Mouse (Mus musculus): ENCODE measurements around the gene Reep3. TPM values are rescaled to one million over a fixed set of nuclear protein-coding genes. Genes with fewer than 3 reads are reported as not detected.

The Reep3 gene
- polyA plus RNA-seq, 1 experiment from 2014 or later = 54.0 TPM

GRCm38 (mm10) chr10:67055867-67056856 lies 40.6 kb downstream of the Reep3 start:
- H3K27me3 ChIP-seq = no peaks in the 10 kb centered on the region
- H3K4me1 ChIP-seq = peaks cover 16% of the 10 kb centered on the region
- ATAC-seq (ENCODE audit: low FRiP score) = no peak
- no peaks in the 10 kb centered on the region for H3K9me3 ChIP-seq (replicated peaks)
- WGBS = 61% methylated on average over 17 of the region's 17 CpGs
- no peak overlapping the region for H3K4me3 ChIP-seq
- no peaks in the 10 kb centered on the region for H3K36me3 ChIP-seq
- no peak overlapping the region for H3K9ac ChIP-seq
- no peak overlapping the region for H3K4me2 ChIP-seq (replicated peaks)
- H3K27ac ChIP-seq = peak overlapping the region; percentile 24; the same call in 1 of the 2 replicates

GRCm38 (mm10) chr10:67053475-67053874 lies 43.3 kb downstream of the Reep3 start:
- H3K4me3 ChIP-seq = no peak overlapping the region
- H3K4me1 ChIP-seq = peaks cover 17% of the 10 kb centered on the region
- WGBS = 26% methylated on average over 9 of the region's 9 CpGs
- H3K27ac ChIP-seq = peak overlapping the region; percentile 8; the same call in 1 of the 2 replicates
- H3K36me3 ChIP-seq = no peaks in the 10 kb centered on the region
- no peaks in the 10 kb centered on the region for H3K9me3 ChIP-seq (replicated peaks)
- peak; percentile 36; the same call in 1 of the 2 replicates for ATAC-seq (ENCODE audit: low FRiP score)
- no peak overlapping the region for H3K4me2 ChIP-seq (replicated peaks)
- H3K9ac ChIP-seq = no peak overlapping the region
- H3K27me3 ChIP-seq = no peaks in the 10 kb centered on the region

GRCm38 (mm10) chr10:67052429-67052828 lies 44.3 kb downstream of the Reep3 start:
- Histone ChIP-seq H3K4me1 (peaks cover 16% of the 10 kb centered on the region), H3K9me3 (replicated peaks) (no peaks in the 10 kb centered on the region)
- no peak for ATAC-seq (ENCODE audit: low FRiP score)

GRCm38 (mm10) chr10:67051466-67051865 lies 45.3 kb downstream of the Reep3 start:
- no peaks in the 10 kb centered on the region for H3K36me3 ChIP-seq
- H3K9me3 ChIP-seq (replicated peaks) = no peaks in the 10 kb centered on the region
- peaks cover 16% of the 10 kb centered on the region for H3K4me1 ChIP-seq
- H3K27ac ChIP-seq = no peak overlapping the region
- H3K27me3 ChIP-seq = no peaks in the 10 kb centered on the region
- no peak overlapping the region for H3K4me3 ChIP-seq
- no peak for ATAC-seq (ENCODE audit: low FRiP score)
- no peak overlapping the region for H3K9ac ChIP-seq
- H3K4me2 ChIP-seq (replicated peaks) = no peak overlapping the region
- WGBS = 68% methylated on average over 5 of the region's 5 CpGs

More at GRCm38 (mm10) chr10:67052429-67052828, 44.3 kb downstream of the Reep3 start:
- H3K4me2 ChIP-seq (replicated peaks) = no peak overlapping the region
- H3K27me3 ChIP-seq = no peaks in the 10 kb centered on the region
- H3K36me3 ChIP-seq = no peaks in the 10 kb centered on the region
- H3K27ac ChIP-seq = no peak overlapping the region
- no peak overlapping the region for H3K9ac ChIP-seq
- WGBS = 85% methylated on average over 9 of the region's 9 CpGs
- H3K4me3 ChIP-seq = no peak overlapping the region

- Histone ChIP-seq H3K9ac (no peak overlapping the region), H3K9me3 (replicated peaks) (no peaks in the 10 kb centered on the region), H3K27me3 (no peaks in the 10 kb centered on the region), H3K36me3 (no peaks in the 10 kb centered on the region), H3K4me3 (no peak overlapping the region), H3K4me1 (peaks cover 14% of the 10 kb centered on the region), H3K27ac (no peak overlapping the region), H3K4me2 (replicated peaks) (no peak overlapping the region)
- 67% methylated on average over 7 of the region's 7 CpGs for WGBS
- no peak for ATAC-seq (ENCODE audit: low FRiP score)
These were observed 46.0 kb downstream of the Reep3 start for GRCm38 (mm10) chr10:67050766-67051165.

GRCm38 (mm10) chr10:67049621-67050020 lies 47.1 kb downstream of the Reep3 start:
- no peak for ATAC-seq (ENCODE audit: low FRiP score)
- no peak overlapping the region for H3K9ac ChIP-seq
- no peak overlapping the region for H3K4me2 ChIP-seq (replicated peaks)
- H3K36me3 ChIP-seq = no peaks in the 10 kb centered on the region
- H3K27ac ChIP-seq = no peak overlapping the region
- H3K9me3 ChIP-seq (replicated peaks) = no peaks in the 10 kb centered on the region
- H3K4me1 ChIP-seq = peaks cover 20% of the 10 kb centered on the region
- 89% methylated on average over 7 of the region's 7 CpGs for WGBS
- no peak overlapping the region for H3K4me3 ChIP-seq
- no peaks in the 10 kb centered on the region for H3K27me3 ChIP-seq

GRCm38 (mm10) chr10:67048871-67049615 lies 47.7 kb downstream of the Reep3 start:
- WGBS = 93% methylated on average over 13 of the region's 13 CpGs
- H3K9me3 ChIP-seq (replicated peaks) = no peaks in the 10 kb centered on the region
- no peak overlapping the region for H3K4me3 ChIP-seq
- H3K27ac ChIP-seq = no peak overlapping the region
- H3K4me2 ChIP-seq (replicated peaks) = no peak overlapping the region
- no peaks in the 10 kb centered on the region for H3K27me3 ChIP-seq
- H3K4me1 ChIP-seq = peaks cover 25% of the 10 kb centered on the region
- H3K36me3 ChIP-seq = no peaks in the 10 kb centered on the region
- no peak overlapping the region for H3K9ac ChIP-seq
- no peak for ATAC-seq (ENCODE audit: low FRiP score)

GRCm38 (mm10) chr10:67047712-67048645 lies 48.8 kb downstream of the Reep3 start:
- no peak overlapping the region for H3K4me3 ChIP-seq
- H3K27ac ChIP-seq = no peak overlapping the region
- 86% methylated on average over 18 of the region's 18 CpGs for WGBS
- ATAC-seq (ENCODE audit: low FRiP score) = no peak
- H3K4me2 ChIP-seq (replicated peaks) = no peak overlapping the region
- peaks cover 22% of the 10 kb centered on the region for H3K4me1 ChIP-seq
- H3K36me3 ChIP-seq = no peaks in the 10 kb centered on the region
- H3K9ac ChIP-seq = no peak overlapping the region
- H3K9me3 ChIP-seq (replicated peaks) = no peaks in the 10 kb centered on the region
- H3K27me3 ChIP-seq = no peaks in the 10 kb centered on the region

- Histone ChIP-seq H3K9me3 (replicated peaks) (no peaks in the 10 kb centered on the region), H3K9ac (no peak overlapping the region), H3K36me3 (no peaks in the 10 kb centered on the region), H3K27ac (peak overlapping the region; percentile 70), H3K4me2 (replicated peaks) (no peak overlapping the region; the same call in 1 of the 2 replicates), H3K27me3 (no peaks in the 10 kb centered on the region), H3K4me1 (peaks cover 16% of the 10 kb centered on the region), H3K4me3 (no peak overlapping the region)
- 57% methylated on average over 12 of the region's 12 CpGs for WGBS
- ATAC-seq (ENCODE audit: low FRiP score) = peak; percentile 51
These were observed 51.4 kb downstream of the Reep3 start for GRCm38 (mm10) chr10:67045192-67045899.

- Histone ChIP-seq H3K4me1 (peaks cover 16% of the 10 kb centered on the region), H3K9ac (no peak overlapping the region), H3K36me3 (no peaks in the 10 kb centered on the region), H3K27me3 (no peaks in the 10 kb centered on the region), H3K4me2 (replicated peaks) (no peak overlapping the region), H3K4me3 (no peak overlapping the region), H3K9me3 (replicated peaks) (no peaks in the 10 kb centered on the region), H3K27ac (no peak overlapping the region; the same call in 1 of the 2 replicates)
- ATAC-seq (ENCODE audit: low FRiP score) = no peak
- WGBS = 73% methylated on average over 5 of the region's 5 CpGs
These were observed 52.4 kb downstream of the Reep3 start for GRCm38 (mm10) chr10:67044346-67044745.

GRCm38 (mm10) chr10:67043236-67043635 lies 53.5 kb downstream of the Reep3 start:
- H3K27ac ChIP-seq = no peak overlapping the region
- no peaks in the 10 kb centered on the region for H3K9me3 ChIP-seq (replicated peaks)
- H3K4me1 ChIP-seq = peaks cover 16% of the 10 kb centered on the region
- no peak overlapping the region for H3K9ac ChIP-seq
- WGBS = 76% methylated on average over 7 of the region's 7 CpGs
- ATAC-seq (ENCODE audit: low FRiP score) = no peak
- H3K4me2 ChIP-seq (replicated peaks) = no peak overlapping the region
- H3K36me3 ChIP-seq = no peaks in the 10 kb centered on the region
- H3K4me3 ChIP-seq = no peak overlapping the region
- H3K27me3 ChIP-seq = no peaks in the 10 kb centered on the region
